Mouse (Mus musculus): Measurements from ENCODE around the gene Cdh13.
"Not testable (repeated sequence)": the region's sequence is repeated elsewhere in the genome, so short reads cannot be mapped to it uniquely, and the experiment has no call there.

Cdh13 gene

GRCm38 (mm10) chr8:118679347-118679746 lies 395.8 kb downstream of the Cdh13 start:
- no peak for DNase-seq (ENCODE audit: low spot score)

GRCm38 (mm10) chr8:118683386-118683785 lies 399.9 kb downstream of the Cdh13 start:
- DNase-seq (ENCODE audit: low spot score) = no peak

GRCm38 (mm10) chr8:118685863-118686262 lies 402.3 kb downstream of the Cdh13 start:
- peak; percentile 18 for DNase-seq (ENCODE audit: low spot score)

GRCm38 (mm10) chr8:118689849-118690248 lies 406.3 kb downstream of the Cdh13 start:
- DNase-seq (ENCODE audit: low spot score) = no peak

- DNase-seq (ENCODE audit: low spot score) = no peak
Observed at GRCm38 (mm10) chr8:118701312-118701880, 417.9 kb downstream of the Cdh13 start.

- DNase-seq (ENCODE audit: low spot score) = no peak
Observed at GRCm38 (mm10) chr8:118709366-118709765, 425.8 kb downstream of the Cdh13 start.

GRCm38 (mm10) chr8:118711631-118712030 lies 428.1 kb downstream of the Cdh13 start:
- peak; percentile 12 for DNase-seq (ENCODE audit: low spot score)

- no peak for DNase-seq (ENCODE audit: low spot score)
Observed at GRCm38 (mm10) chr8:118713111-118713510, 429.6 kb downstream of the Cdh13 start.

GRCm38 (mm10) chr8:118713596-118713995 lies 430.1 kb downstream of the Cdh13 start:
- peak; percentile 67 for DNase-seq (ENCODE audit: low spot score)

- no peak for DNase-seq (ENCODE audit: low spot score)
Observed at GRCm38 (mm10) chr8:118722896-118723295, 439.4 kb downstream of the Cdh13 start.

- DNase-seq (ENCODE audit: low spot score) = no peak
Observed at GRCm38 (mm10) chr8:118725651-118726050, 442.1 kb downstream of the Cdh13 start.

GRCm38 (mm10) chr8:118741781-118742180 lies 458.2 kb downstream of the Cdh13 start:
- DNase-seq (ENCODE audit: low spot score) = no peak

- DNase-seq (ENCODE audit: low spot score) = no peak
Observed at GRCm38 (mm10) chr8:118744991-118745390, 461.5 kb downstream of the Cdh13 start.

- DNase-seq (ENCODE audit: low spot score) = no peak
Observed at GRCm38 (mm10) chr8:118748041-118748604, 464.6 kb downstream of the Cdh13 start.

- DNase-seq (ENCODE audit: low spot score) = no peak
Observed at GRCm38 (mm10) chr8:118749191-118749590, 465.7 kb downstream of the Cdh13 start.

- DNase-seq (ENCODE audit: low spot score) = no peak
Observed at GRCm38 (mm10) chr8:118749786-118750185, 466.3 kb downstream of the Cdh13 start.

- no peak for DNase-seq (ENCODE audit: low spot score)
Observed at GRCm38 (mm10) chr8:118753710-118754109, 470.2 kb downstream of the Cdh13 start.

- no peak for DNase-seq (ENCODE audit: low spot score)
Observed at GRCm38 (mm10) chr8:118754119-118754518, 470.6 kb downstream of the Cdh13 start.

- not testable (repeated sequence) for DNase-seq (ENCODE audit: low spot score)
Observed at GRCm38 (mm10) chr8:118777507-118777906, 494.0 kb downstream of the Cdh13 start.

- peak; percentile 17 for DNase-seq (ENCODE audit: low spot score)
Observed at GRCm38 (mm10) chr8:118778374-118778773, 494.8 kb downstream of the Cdh13 start.

GRCm38 (mm10) chr8:118785646-118786045 lies 502.1 kb downstream of the Cdh13 start:
- DNase-seq (ENCODE audit: low spot score) = no peak

- DNase-seq (ENCODE audit: low spot score) = no peak
Observed at GRCm38 (mm10) chr8:118789649-118790048, 506.1 kb downstream of the Cdh13 start.

GRCm38 (mm10) chr8:118794886-118795285 lies 511.4 kb downstream of the Cdh13 start:
- DNase-seq (ENCODE audit: low spot score) = no peak

GRCm38 (mm10) chr8:118796491-118796890 lies 513.0 kb downstream of the Cdh13 start:
- no peak for DNase-seq (ENCODE audit: low spot score)
